Mouse (Mus musculus) MEL (cell line): ENCODE measurements around the gene Grcc10. TPM values are rescaled to one million over a fixed set of nuclear protein-coding genes. Genes with fewer than 3 reads are reported as not detected.
A peak's percentile ranks its signal among the peaks of the same experiment; 100 is the strongest.

Source experiments
- DNase-seq: peaks from one replicate; pipeline ENCODE4 v3.0.0; 2011; ENCODE audit warnings: low read depth, low spot score
- H3K27ac ChIP-seq: 2 replicates; pipeline ENCODE4 v1.5.1; 2012; ENCODE audit warnings: low read depth, mild to moderate bottlenecking, control low read depth, low read length, moderate library complexity; ENCODE audit not compliant: control insufficient read depth
- H3K27me3 ChIP-seq, 2 experiments: fragments of 150-350 bp in 1 of 2; sonication (generic) in 1 of 2; 2 replicates each; pipeline ENCODE4 v1.6.1; 2012; ENCODE audit warnings: low read length in 2 of 2, mild to moderate bottlenecking in 2 of 2, improper control_type of control experiment in 1 of 2, moderate library complexity in 1 of 2; ENCODE audit not compliant: insufficient read depth in 2 of 2, control insufficient read depth in 1 of 2
- H3K36me3 ChIP-seq, 2 experiments: 2 replicates each; pipeline ENCODE4 v1.6.1; 2012 to 2014; ENCODE audit warnings: low read length in 2 of 2, improper control_type of control experiment in 1 of 2, inconsistent platforms in 1 of 2, mild to moderate bottlenecking in 1 of 2; ENCODE audit not compliant: insufficient read depth in 2 of 2, control insufficient read depth in 1 of 2
- H3K4me1 ChIP-seq, 2 experiments: fragments of 150-350 bp in 1 of 2; sonication (generic) in 1 of 2; 2 replicates each; pipeline ENCODE4 v1.6.1; 2012; ENCODE audit warnings: low read length in 2 of 2, improper control_type of control experiment in 1 of 2, mild to moderate bottlenecking in 1 of 2; ENCODE audit not compliant: insufficient read depth in 2 of 2, control insufficient read depth in 1 of 2
- H3K4me3 ChIP-seq, 2 experiments: fragments of 150-350 bp in 1 of 2; sonication (generic) in 1 of 2; 2 replicates each; pipeline ENCODE4 v1.5.1; 2012; ENCODE audit warnings: low read depth in 2 of 2, low read length in 2 of 2, mild to moderate bottlenecking in 2 of 2, moderate library complexity in 2 of 2, control low read depth in 1 of 2, improper control_type of control experiment in 1 of 2; ENCODE audit not compliant: control insufficient read depth in 1 of 2, insufficient read depth in 1 of 2
- H3K79me2 ChIP-seq: 2 replicates; pipeline ENCODE4 v1.6.1; 2012; ENCODE audit warnings: mild to moderate bottlenecking, low read length, moderate library complexity; ENCODE audit not compliant: control insufficient read depth, poor library complexity, insufficient read depth
- H3K9ac ChIP-seq: 2 replicates; pipeline ENCODE4 v1.6.1; 2012; ENCODE audit warnings: low read depth, mild to moderate bottlenecking, control low read depth, low read length, moderate library complexity; ENCODE audit not compliant: control insufficient read depth, poor library complexity, severe bottlenecking
- H3K9me3 ChIP-seq: fragments of 150-350 bp; sonication (generic); replicated peaks from 2 replicates; pipeline ENCODE4 v1.6.1; 2012; ENCODE audit warnings: mild to moderate bottlenecking, low read length, improper control_type of control experiment, moderate library complexity; ENCODE audit not compliant: insufficient read depth
- BHLHE40 ChIP-seq: IDR thresholded peaks from 2 replicates; pipeline ENCODE4 v1.6.1; 2012; ENCODE audit warnings: low read depth, mild to moderate bottlenecking, inconsistent platforms, low read length, improper control_type of control experiment, borderline replicate concordance
- CHD2 ChIP-seq: IDR thresholded peaks from 2 replicates; pipeline ENCODE4 v1.6.1; 2011; ENCODE audit warnings: low read length, improper control_type of control experiment
- CTCF ChIP-seq, 3 experiments: IDR thresholded peaks in 2 of 3; conservative IDR thresholded peaks in 1 of 3; 2 replicates each; pipeline ENCODE4 v1.5.1; 2011 to 2012; ENCODE audit warnings: low read length in 3 of 3, low read depth in 2 of 3, mild to moderate bottlenecking in 2 of 3, improper control_type of control experiment in 1 of 3, inconsistent platforms in 1 of 3, mixed read lengths in 1 of 3, moderate library complexity in 1 of 3; ENCODE audit not compliant: control insufficient read depth in 1 of 3, insufficient read depth in 1 of 3, poor library complexity in 1 of 3, severe bottlenecking in 1 of 3
- E2F4 ChIP-seq: IDR thresholded peaks from 2 replicates; pipeline ENCODE4 v1.6.1; 2011; ENCODE audit warnings: low read depth, low read length, improper control_type of control experiment, borderline replicate concordance
- ELF1 ChIP-seq: IDR thresholded peaks from 2 replicates; pipeline ENCODE4 v1.6.1; 2014; ENCODE audit warnings: low read depth, mild to moderate bottlenecking, inconsistent platforms, low read length, improper control_type of control experiment, moderate library complexity
- EP300 ChIP-seq, 2 experiments: IDR thresholded peaks; 2 replicates each; pipeline ENCODE4 v1.6.1; 2011; ENCODE audit warnings: improper control_type of control experiment in 2 of 2, low read length in 2 of 2, low read depth in 1 of 2, mild to moderate bottlenecking in 1 of 2
- ETS1 ChIP-seq: IDR thresholded peaks from 2 replicates; pipeline ENCODE4 v1.6.1; 2012; ENCODE audit warnings: low read depth, mild to moderate bottlenecking, inconsistent platforms, low read length, improper control_type of control experiment, moderate library complexity
- GABPA ChIP-seq: IDR thresholded peaks from 2 replicates; pipeline ENCODE4 v1.6.1; 2012; ENCODE audit warnings: low read depth, mild to moderate bottlenecking, inconsistent platforms, low read length, improper control_type of control experiment, moderate library complexity
- HCFC1 ChIP-seq: IDR thresholded peaks from 2 replicates; pipeline ENCODE4 v1.6.1; 2012; ENCODE audit warnings: low read depth, mild to moderate bottlenecking, inconsistent platforms, low read length, improper control_type of control experiment, moderate library complexity
- JUND ChIP-seq: IDR thresholded peaks from 2 replicates; pipeline ENCODE4 v1.6.1; 2011; ENCODE audit warnings: low read depth, mild to moderate bottlenecking, improper control_type of control experiment, low read length
- MAX ChIP-seq: IDR thresholded peaks from 2 replicates; pipeline ENCODE4 v1.6.1; 2011; ENCODE audit warnings: low read length, improper control_type of control experiment
- MAZ ChIP-seq: IDR thresholded peaks from 2 replicates; pipeline ENCODE4 v1.6.1; 2012; ENCODE audit warnings: low read depth, mild to moderate bottlenecking, inconsistent platforms, low read length, improper control_type of control experiment
- MXI1 ChIP-seq: IDR thresholded peaks from 2 replicates; pipeline ENCODE4 v1.6.1; 2011; ENCODE audit warnings: mild to moderate bottlenecking, low read depth, low read length, improper control_type of control experiment
- NELFE ChIP-seq: IDR thresholded peaks from 2 replicates; pipeline ENCODE4 v1.6.1; 2011; ENCODE audit warnings: low read depth, low read length, improper control_type of control experiment
- NRF1 ChIP-seq: IDR thresholded peaks from 2 replicates; pipeline ENCODE4 v1.6.1; 2014; ENCODE audit warnings: low read depth, mild to moderate bottlenecking, inconsistent platforms, low read length, improper control_type of control experiment, moderate library complexity; ENCODE audit not compliant: poor library complexity, insufficient read depth, severe bottlenecking
- POLR2A ChIP-seq, 2 experiments: IDR thresholded peaks; 2 replicates each; pipeline ENCODE4 v1.6.1; 2011 to 2012; ENCODE audit warnings: low read length in 2 of 2, mild to moderate bottlenecking in 2 of 2, control low read depth in 1 of 2, improper control_type of control experiment in 1 of 2, low read depth in 1 of 2, moderate library complexity in 1 of 2; ENCODE audit not compliant: control insufficient read depth in 1 of 2, insufficient read depth in 1 of 2, poor library complexity in 1 of 2
- POLR2AphosphoS2 ChIP-seq: IDR thresholded peaks from 2 replicates; pipeline ENCODE4 v1.6.1; 2011; ENCODE audit warnings: low read length, improper control_type of control experiment
- POLR2AphosphoS5 ChIP-seq: IDR thresholded peaks from 2 replicates; pipeline ENCODE4 v1.6.1; 2012; ENCODE audit warnings: low read depth, borderline replicate concordance, mild to moderate bottlenecking, inconsistent platforms, low read length, moderate library complexity, mixed read lengths
- RAD21 ChIP-seq: IDR thresholded peaks from 2 replicates; pipeline ENCODE4 v1.6.1; 2011; ENCODE audit warnings: mild to moderate bottlenecking, low read depth, low read length, improper control_type of control experiment
- SIN3A ChIP-seq: IDR thresholded peaks from 2 replicates; pipeline ENCODE4 v1.6.1; 2012; ENCODE audit warnings: low read length, improper control_type of control experiment, inconsistent platforms
- SMC3 ChIP-seq: IDR thresholded peaks from 2 replicates; pipeline ENCODE4 v1.6.1; 2011; ENCODE audit warnings: low read depth, low read length, improper control_type of control experiment
- TAL1 ChIP-seq: IDR thresholded peaks from 2 replicates; pipeline ENCODE4 v1.6.1; 2012; ENCODE audit warnings: mild to moderate bottlenecking, inconsistent platforms, low read length, moderate library complexity, mixed read lengths
- TCF12 ChIP-seq: IDR thresholded peaks from 2 replicates; pipeline ENCODE4 v1.6.1; 2014; ENCODE audit warnings: low read depth, mild to moderate bottlenecking, inconsistent platforms, low read length, improper control_type of control experiment, moderate library complexity
- UBTF ChIP-seq: IDR thresholded peaks from 2 replicates; pipeline ENCODE4 v1.6.1; 2012; ENCODE audit warnings: low read depth, mild to moderate bottlenecking, inconsistent platforms, low read length, improper control_type of control experiment, moderate library complexity, borderline replicate concordance; ENCODE audit not compliant: insufficient read depth
- USF1 ChIP-seq: IDR thresholded peaks from 2 replicates; pipeline ENCODE4 v1.6.1; 2014; ENCODE audit warnings: low read depth, mild to moderate bottlenecking, inconsistent platforms, low read length, improper control_type of control experiment, moderate library complexity
- USF2 ChIP-seq, 2 experiments: IDR thresholded peaks; 2 replicates each; pipeline ENCODE4 v1.6.1; 2011 to 2012; ENCODE audit warnings: improper control_type of control experiment in 2 of 2, low read length in 2 of 2, borderline replicate concordance in 1 of 2, inconsistent platforms in 1 of 2, low read depth in 1 of 2, mild to moderate bottlenecking in 1 of 2; ENCODE audit not compliant: insufficient read depth in 1 of 2
- ZMIZ1 ChIP-seq: IDR thresholded peaks from 2 replicates; pipeline ENCODE4 v1.6.1; 2012; ENCODE audit warnings: low read depth, mild to moderate bottlenecking, inconsistent platforms, low read length, improper control_type of control experiment, moderate library complexity
- polyA plus RNA-seq, 2 experiments: library from polyadenylated mRNA; stranded (reverse) in 1 of 2; unstranded in 1 of 2; fragments of >175 nt in 1 of 2; fragments of >200 nt in 1 of 2; gene quantifications; 2 replicates each; pipeline versions ENCODE4 v1.2.1 to v1.2.4; 2012; ENCODE audit warnings: low replicate concordance in 2 of 2, low read depth in 1 of 2; ENCODE audit not compliant: insufficient read length in 2 of 2, insufficient read depth in 1 of 2, missing spikeins in 1 of 2
- total RNA-seq: library from RNA; depleted of rRNA; stranded (reverse); fragments of 300-350 nt; gene quantifications from 2 replicates; pipeline ENCODE4 v1.2.3, GENCODE M21; 2012

Gene Grcc10
- total and polyA plus RNA-seq, 3 experiments = 57.4 to 62.9 TPM; not detected in 1

- Histone ChIP-seq H3K4me3 (peak overlapping the region; percentile 50 to 57), H3K4me1 (peaks cover 0 to 4% of the 10 kb centered on the region in 2 experiments; a peak in 1 of 4 replicates), H3K79me2 (peaks cover 1% of the 10 kb centered on the region; the same call in 1 of the 2 replicates), H3K9me3 (no peaks in the 10 kb centered on the region), H3K27ac (no peak overlapping the region), H3K9ac (peak overlapping the region; percentile 80), H3K27me3 (no peaks in the 10 kb centered on the region), H3K36me3 (peaks cover 0 to 4% of the 10 kb centered on the region in 2 experiments; a peak in 2 of 4 replicates)
- DNase-seq = no peak
- no peak for TF ChIP-seq CHD2
- no peak for TF ChIP-seq MAX
- TF ChIP-seq ELF1 = no peak
- TF ChIP-seq POLR2AphosphoS5 = no peak
- TF ChIP-seq USF1 = no peak
- TF ChIP-seq RAD21 = no peak
- no peak for TF ChIP-seq EP300 (IDR thresholded peaks at IDR 0.05; ENCODE audit: low read depth in 1 of 2, low read length in 2 of 2)
- no peak for TF ChIP-seq SMC3
These were observed 5.1 kb upstream of the Grcc10 start for GRCm38 (mm10) chr6:124746296-124746605.

- no peaks in the 10 kb centered on the region for H3K27me3 ChIP-seq
- peaks cover 0 to 4% of the 10 kb centered on the region in 2 experiments; a peak in 2 of 4 replicates for H3K36me3 ChIP-seq
- H3K9me3 ChIP-seq = no peaks in the 10 kb centered on the region
- peak overlapping the region; percentile 50 to 57 for H3K4me3 ChIP-seq
- H3K79me2 ChIP-seq = peaks cover 1% of the 10 kb centered on the region; the same call in 1 of the 2 replicates
- peak; percentile 97 for DNase-seq
- H3K9ac ChIP-seq = peak overlapping the region; percentile 80
- H3K27ac ChIP-seq = peak overlapping the region; percentile 25; the same call in 1 of the 2 replicates
- H3K4me1 ChIP-seq = peaks cover 0 to 4% of the 10 kb centered on the region in 2 experiments; a peak in 1 of 4 replicates
- TF ChIP-seq NELFE (peak; percentile 64; the same call in 1 of the 2 replicates), JUND (no peak), ZMIZ1 (0 out of 2 replicates have a peak, but pooled peaks have one; percentile 51), CTCF (IDR thresholded peaks at IDR 0.05 in 2 of 3, conservative IDR thresholded peaks at IDR 0.05 in 1 of 3; ENCODE audit: control insufficient read depth in 1 of 3, insufficient read depth in 1 of 3, low read depth in 2 of 3, low read length in 3 of 3, poor library complexity in 1 of 3, severe bottlenecking in 1 of 3) (peak; percentile 60 to 94 (median 91); a peak in 5 of 6 replicates), USF2 (IDR thresholded peaks at IDR 0.05; ENCODE audit: borderline replicate concordance in 1 of 2, insufficient read depth in 1 of 2, low read depth in 1 of 2, low read length in 2 of 2) (no peak), MAX (0 out of 2 replicates have a peak, but pooled peaks have one; percentile 44), CHD2 (peak; percentile 75), USF1 (0 out of 2 replicates have a peak, but pooled peaks have one; percentile 44), NRF1 (peak; percentile 62), E2F4 (peak; percentile 74; the same call in 1 of the 2 replicates), TCF12 (peak; percentile 29; the same call in 1 of the 2 replicates), GABPA (peak; percentile 68; the same call in 1 of the 2 replicates), POLR2AphosphoS5 (no peak), MXI1 (peak; percentile 65), POLR2A (IDR thresholded peaks at IDR 0.05; ENCODE audit: control insufficient read depth in 1 of 2, insufficient read depth in 1 of 2, low read depth in 1 of 2, low read length in 2 of 2, poor library complexity in 1 of 2) (peak; percentile 37 to 63; a peak in 1 of 4 replicates), UBTF (no peak), ELF1 (peak; percentile 78), POLR2AphosphoS2 (peak; percentile 87), TAL1 (no peak), BHLHE40 (no peak), SIN3A (peak; percentile 50; the same call in 1 of the 2 replicates), MAZ (peak; percentile 22; the same call in 1 of the 2 replicates), ETS1 (peak; percentile 29; the same call in 1 of the 2 replicates), HCFC1 (peak; percentile 93), SMC3 (peak; percentile 58)
These were observed 4.5 kb upstream of the Grcc10 start for GRCm38 (mm10) chr6:124745490-124746295.
